Mouse (Mus musculus): ENCODE results near the gene Tbc1d22b. TPM values are rescaled to one million over a fixed set of nuclear protein-coding genes. Genes with fewer than 3 reads are reported as not detected.

Gene Tbc1d22b
- polyA plus RNA-seq, 1 experiment: 17.2 TPM

GRCm38 (mm10) chr17:29635492-29635891 lies 85.9 kb downstream of the Tbc1d22b start:
- 91% methylated on average over 8 of the region's 8 CpGs for WGBS
- DNase-seq (ENCODE audit: low read depth, low spot score): no peak

GRCm38 (mm10) chr17:29636118-29636517 lies 86.5 kb downstream of the Tbc1d22b start:
- 55% methylated on average over 5 of the region's 5 CpGs for WGBS
- DNase-seq (ENCODE audit: low read depth, low spot score): no peak

GRCm38 (mm10) chr17:29637377-29637776 lies 87.8 kb downstream of the Tbc1d22b start:
- whole genome bisulfite sequencing: 89% methylated on average over 4 of the region's 4 CpGs
- no peak for DNase-seq (ENCODE audit: low read depth, low spot score)

GRCm38 (mm10) chr17:29637895-29638294 lies 88.3 kb downstream of the Tbc1d22b start:
- 41% methylated on average over 8 of the region's 8 CpGs for whole genome bisulfite sequencing

GRCm38 (mm10) chr17:29640971-29641370 lies 91.4 kb downstream of the Tbc1d22b start:
- DNase-seq (ENCODE audit: low read depth, low spot score): no peak
- WGBS: 94% methylated on average over 11 of the region's 11 CpGs

More at GRCm38 (mm10) chr17:29637895-29638294, 88.3 kb downstream of the Tbc1d22b start:
- no peak for DNase-seq (ENCODE audit: low read depth, low spot score)

GRCm38 (mm10) chr17:29642219-29642618 lies 92.6 kb downstream of the Tbc1d22b start:
- no peak for DNase-seq (ENCODE audit: low read depth, low spot score)
- WGBS: 81% methylated on average over 3 of the region's 3 CpGs

Other genes with a start within 250 kb of the Tbc1d22b start
- 1.4 and 1.5 TPM in 2 replicates for gene Pi16, start 232.1 kb upstream of the Tbc1d22b start, polyA plus RNA-seq (2012; rRNA removed)
- 254 and 263 TPM in 2 replicates for gene Mtch1, start 201.9 kb upstream of the Tbc1d22b start, polyA plus RNA-seq (2012; rRNA removed)
- gene Fgd2, start 188.9 kb upstream of the Tbc1d22b start, polyA plus RNA-seq (2012; rRNA removed): 16.6 and 25.9 TPM in 2 replicates
- 47.7 and 66.8 TPM in 2 replicates for gene Pim1, start 59.0 kb upstream of the Tbc1d22b start, polyA plus RNA-seq (2012; rRNA removed)
- not detected in 2 replicates for gene Gm17657, start 147 bp upstream of the Tbc1d22b start, polyA plus RNA-seq (2012; rRNA removed)
- not detected in 2 replicates for gene Tmem217, start 2.6 kb downstream of the Tbc1d22b start, polyA plus RNA-seq (2012; rRNA removed)
- 18.0 and 18.8 TPM in 2 replicates for gene Rnf8, start 65.0 kb downstream of the Tbc1d22b start, polyA plus RNA-seq (2012; rRNA removed)
- 0.25 and 1.1 TPM in 2 replicates for gene Gm28043, start 65.1 kb downstream of the Tbc1d22b start, polyA plus RNA-seq (2012; rRNA removed)
- gene Cmtr1, start 110.8 kb downstream of the Tbc1d22b start, polyA plus RNA-seq (2012; rRNA removed): 19.6 and 27.4 TPM in 2 replicates
- 5.2 and 6.8 TPM in 2 replicates for gene Ccdc167, start 167.3 kb downstream of the Tbc1d22b start, polyA plus RNA-seq (2012; rRNA removed)